18 mouse cellular contexts compared by ENCODE assay signal in the genomic region with DNA sequence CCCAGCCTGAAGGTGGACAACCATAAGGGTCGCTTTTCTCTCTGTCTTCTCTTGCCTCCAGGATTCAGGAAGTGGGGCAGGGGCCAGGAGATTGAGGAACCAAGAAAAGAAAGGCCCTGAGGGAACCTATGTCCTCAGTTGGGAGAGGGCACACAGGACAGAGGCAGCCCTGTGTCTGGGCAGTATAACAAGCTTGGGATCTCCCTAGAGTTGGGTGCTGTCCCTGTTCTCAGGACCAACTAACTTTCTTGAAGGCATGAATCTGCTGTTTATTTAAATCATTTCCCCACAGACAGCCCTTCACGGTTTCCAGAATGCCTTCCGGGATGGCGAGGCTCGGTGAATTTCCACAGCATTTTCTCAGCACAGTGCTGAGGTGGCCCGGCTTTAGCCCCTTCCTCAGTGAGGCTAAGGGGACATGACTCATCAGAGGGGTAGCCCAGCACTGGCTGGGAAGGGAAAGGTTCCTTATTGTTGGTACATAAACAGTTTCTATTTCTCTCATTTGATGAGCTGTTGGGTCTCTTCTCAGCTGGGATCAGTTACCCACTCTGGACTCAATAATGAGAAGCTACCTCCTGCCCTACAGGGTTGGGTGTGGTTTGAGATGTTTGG. TPM values are rescaled to one million over a fixed set of nuclear protein-coding genes. Genes with fewer than 3 reads are reported as not detected.
"Had no signal": no experiment of that assay in that cellular context is flagged by ENCODE, and none has a peak within 500 bp of the region (broad histone marks: within the 10 kb centered on the region; RNA-seq: fewer than 3 reads in every experiment).

No protein-coding gene starts in this region.

- H3K4me1 ChIP-seq: midbrain, embryonic 10.5 days; neural tube, embryonic 13.5 days had no signal

- H3K4me2 ChIP-seq: limb, embryonic 13.5 days; liver, embryonic 13.5 days; neural tube, embryonic 13.5 days had no signal

- H3K27ac ChIP-seq: kidney, postnatal 0 days; limb, embryonic 13.5 days; liver, embryonic 13.5 days; midbrain, embryonic 10.5 days; neural tube, embryonic 13.5 days had no signal

- H3K4me3 ChIP-seq: limb, embryonic 13.5 days; liver, embryonic 13.5 days; midbrain, embryonic 10.5 days; neural tube, embryonic 13.5 days had no signal

- DNase-seq: kidney, adult 11 months; kidney, adult 9 months; kidney, postnatal 36 days; liver, embryonic 13.5 days; lung, adult 18-20 months; midbrain, embryonic 14.5 days; retina, postnatal 1 day; right cerebral cortex, postnatal 4 days had no signal

- H3K9me3 ChIP-seq: limb, embryonic 13.5 days; liver, embryonic 13.5 days; midbrain, embryonic 10.5 days; neural tube, embryonic 13.5 days had no signal

- H3K9ac ChIP-seq: limb, embryonic 13.5 days; liver, embryonic 13.5 days; neural tube, embryonic 13.5 days had no signal

- H3K36me3 ChIP-seq: limb, embryonic 13.5 days; liver, embryonic 13.5 days; midbrain, embryonic 10.5 days; neural tube, embryonic 13.5 days had no signal

- H3K27me3 ChIP-seq: limb, embryonic 13.5 days; liver, embryonic 13.5 days; neural tube, embryonic 13.5 days had no signal

RNA-seq across cellular contexts. Expression of a gene that starts 15.7 kb away (rescaled TPM):
- total RNA-seq: layer of hippocampus, adult 18-20 months; layer of hippocampus, postnatal 10 days; left cerebral cortex, postnatal 36 days had no signal
- polyA plus RNA-seq: kidney, postnatal 0 days; liver, embryonic 13.5 days; lung, embryonic 16.5 days; midbrain, embryonic 10.5 days; midbrain, embryonic 14.5 days; neural tube, embryonic 13.5 days; stomach, embryonic 16.5 days; urinary bladder, adult 2 months had no signal
